Mouse (Mus musculus) forebrain, embryonic 16.5 days (tissue): ENCODE measurements around the gene Slc12a1. TPM values are rescaled to one million over a fixed set of nuclear protein-coding genes. Genes with fewer than 3 reads are reported as not detected.

ENCODE experiments used
- ATAC-seq: fragments of 200-750 bp; cut with Nextera tagmentation; 2 replicates; pipeline ENCODE4 v1.8.0; 2017; ENCODE audit warnings: mild to moderate bottlenecking, moderate library complexity
- H3K27ac ChIP-seq: fragments of 300-500 bp; sonication (generic); 2 replicates; pipeline ENCODE4 v1.5.1; 2014; ENCODE audit warnings: low read length, control low read depth
- H3K27me3 ChIP-seq: fragments of 300-500 bp; sonication (generic); replicated peaks from 2 replicates; pipeline ENCODE4 v1.6.1; 2014; ENCODE audit warnings: low read length; ENCODE audit not compliant: control insufficient read depth, insufficient read depth
- H3K36me3 ChIP-seq: fragments of 300-500 bp; sonication (generic); 2 replicates; pipeline ENCODE4 v1.6.1; 2014; ENCODE audit not compliant: control insufficient read depth, insufficient read depth
- H3K4me1 ChIP-seq: fragments of 300-500 bp; sonication (generic); replicated peaks from 2 replicates; pipeline ENCODE4 v1.6.1; 2014; ENCODE audit warnings: low read length; ENCODE audit not compliant: control insufficient read depth, insufficient read depth
- H3K4me2 ChIP-seq: fragments of 300-500 bp; sonication (generic); 2 replicates; pipeline ENCODE4 v1.6.1; 2014; ENCODE audit warnings: mild to moderate bottlenecking, low read length, control low read depth
- H3K4me3 ChIP-seq: fragments of 300-500 bp; sonication (generic); replicated peaks from 2 replicates; pipeline ENCODE4 v1.5.1; 2014; ENCODE audit warnings: mild to moderate bottlenecking, low read length, control low read depth
- H3K9ac ChIP-seq: fragments of 300-500 bp; sonication (generic); replicated peaks from 2 replicates; pipeline ENCODE4 v1.6.1; 2014; ENCODE audit warnings: low read depth, low read length, control low read depth
- H3K9me3 ChIP-seq: fragments of 300-500 bp; sonication (generic); 2 replicates; pipeline ENCODE4 v1.6.1; 2016; ENCODE audit warnings: low read length; ENCODE audit not compliant: control insufficient read depth
- WGBS: fragments of 180-500 bp; shearing (Covaris S2); extraction: QIAGEN DNeasy Blood & Tissue Kit; methylation state at CpG from one replicate; pipeline ENCODE4 v1.1.7; 2014; 5-methylcytosine and 5-hydroxymethylcytosine counted together
- polyA plus RNA-seq: library from polyadenylated mRNA; unstranded; fragments of >200 nt; fragmentation: Nextera tagmentation; extraction: Ambion mirVana; gene quantifications from 2 replicates; pipeline ENCODE4 v1.2.1, GENCODE M21; 2015

Gene Slc12a1
- polyA plus RNA-seq, 1 experiment from 2014 or later, result 0.04 TPM

GRCm38 (mm10) chr2:125221673-125222072, 69.4 kb downstream of the Slc12a1 start:
- H3K4me3 ChIP-seq, result no peak overlapping the region
- no peaks in the 10 kb centered on the region for H3K9me3 ChIP-seq
- no peak for ATAC-seq
- no peak overlapping the region for H3K27ac ChIP-seq
- no peak overlapping the region for H3K9ac ChIP-seq
- H3K36me3 ChIP-seq, result no peaks in the 10 kb centered on the region
- 90% methylated on average over 1 of the region's 1 CpGs for WGBS
- H3K4me1 ChIP-seq, result no peaks in the 10 kb centered on the region
- no peaks in the 10 kb centered on the region for H3K27me3 ChIP-seq
- H3K4me2 ChIP-seq, result no peak overlapping the region

GRCm38 (mm10) chr2:125228472-125229409, 76.4 kb downstream of the Slc12a1 start:
- no peaks in the 10 kb centered on the region for H3K9me3 ChIP-seq
- no peaks in the 10 kb centered on the region for H3K4me1 ChIP-seq
- no peak overlapping the region for H3K9ac ChIP-seq
- ATAC-seq, result no peak
- no peak overlapping the region for H3K4me3 ChIP-seq
- no peaks in the 10 kb centered on the region for H3K36me3 ChIP-seq
- H3K4me2 ChIP-seq, result no peak overlapping the region
- H3K27me3 ChIP-seq, result no peaks in the 10 kb centered on the region
- no peak overlapping the region for H3K27ac ChIP-seq
- WGBS, result 87% methylated on average over 11 of the region's 11 CpGs

GRCm38 (mm10) chr2:125232183-125232582, 79.9 kb downstream of the Slc12a1 start:
- 91% methylated on average over 4 of the region's 4 CpGs for WGBS
- H3K27me3 ChIP-seq, result no peaks in the 10 kb centered on the region
- no peaks in the 10 kb centered on the region for H3K4me1 ChIP-seq
- no peak overlapping the region for H3K9ac ChIP-seq
- no peak overlapping the region for H3K4me3 ChIP-seq
- ATAC-seq, result no peak
- H3K4me2 ChIP-seq, result no peak overlapping the region
- no peak overlapping the region for H3K27ac ChIP-seq
- H3K9me3 ChIP-seq, result no peaks in the 10 kb centered on the region
- no peaks in the 10 kb centered on the region for H3K36me3 ChIP-seq

GRCm38 (mm10) chr2:125233537-125233936, 81.2 kb downstream of the Slc12a1 start:
- no peaks in the 10 kb centered on the region for H3K36me3 ChIP-seq
- no peaks in the 10 kb centered on the region for H3K27me3 ChIP-seq
- H3K4me1 ChIP-seq, result no peaks in the 10 kb centered on the region
- H3K4me2 ChIP-seq, result no peak overlapping the region
- no peak overlapping the region for H3K4me3 ChIP-seq
- WGBS, result 87% methylated on average over 2 of the region's 2 CpGs
- H3K9ac ChIP-seq, result no peak overlapping the region
- no peaks in the 10 kb centered on the region for H3K9me3 ChIP-seq
- ATAC-seq, result no peak
- H3K27ac ChIP-seq, result no peak overlapping the region

- no peaks in the 10 kb centered on the region for H3K4me1 ChIP-seq
- no peaks in the 10 kb centered on the region for H3K36me3 ChIP-seq
- H3K27me3 ChIP-seq, result no peaks in the 10 kb centered on the region
- WGBS, result 97% methylated on average over 2 of the region's 2 CpGs
- H3K4me3 ChIP-seq, result no peak overlapping the region
- no peak overlapping the region for H3K9ac ChIP-seq
- H3K9me3 ChIP-seq, result no peaks in the 10 kb centered on the region
- H3K27ac ChIP-seq, result no peak overlapping the region
- ATAC-seq, result no peak
- H3K4me2 ChIP-seq, result no peak overlapping the region
Observed at GRCm38 (mm10) chr2:125234049-125234448, 81.7 kb downstream of the Slc12a1 start.

- Histone ChIP-seq H3K4me2 (no peak overlapping the region), H3K4me1 (peaks cover 13% of the 10 kb centered on the region), H3K27me3 (no peaks in the 10 kb centered on the region), H3K9me3 (no peaks in the 10 kb centered on the region), H3K4me3 (no peak overlapping the region), H3K27ac (no peak overlapping the region), H3K36me3 (0 out of 2 replicates have a peak, but pooled peaks cover 3% of the 10 kb centered on the region), H3K9ac (no peak overlapping the region)
- no peak for ATAC-seq
- WGBS, result 93% methylated on average over 3 of the region's 3 CpGs
Observed at GRCm38 (mm10) chr2:125245545-125246285, 93.4 kb downstream of the Slc12a1 start.

GRCm38 (mm10) chr2:125246669-125247068, 94.4 kb downstream of the Slc12a1 start:
- H3K36me3 ChIP-seq, result 0 out of 2 replicates have a peak, but pooled peaks cover 3% of the 10 kb centered on the region
- peaks cover 13% of the 10 kb centered on the region for H3K4me1 ChIP-seq
- no peak overlapping the region; the same call in 1 of the 2 replicates for H3K27ac ChIP-seq
- no peak for ATAC-seq
- no peaks in the 10 kb centered on the region for H3K9me3 ChIP-seq
- peak overlapping the region; percentile 88 for H3K4me3 ChIP-seq
- H3K9ac ChIP-seq, result peak overlapping the region; percentile 72
- 21% methylated on average over 9 of the region's 9 CpGs for WGBS
- H3K4me2 ChIP-seq, result peak overlapping the region; percentile 73
- no peaks in the 10 kb centered on the region for H3K27me3 ChIP-seq

- H3K27me3 ChIP-seq, result no peaks in the 10 kb centered on the region
- H3K4me3 ChIP-seq, result peak within 1 kb of the TSS; percentile 88
- H3K27ac ChIP-seq, result peak within 1 kb of the TSS; percentile 87
- peak within 1 kb of the TSS; percentile 72 for H3K9ac ChIP-seq
- H3K4me2 ChIP-seq, result peak within 1 kb of the TSS; percentile 73
- under 1% methylated on average over 89 of the region's 96 CpGs for WGBS
- H3K36me3 ChIP-seq, result 0 out of 2 replicates have a peak, but pooled peaks cover 3% of the 10 kb centered on the region
- H3K4me1 ChIP-seq, result peaks cover 13% of the 10 kb centered on the region
- no peaks in the 10 kb centered on the region for H3K9me3 ChIP-seq
- ATAC-seq, result peak; percentile 99
Observed at GRCm38 (mm10) chr2:125247108-125247961, 95.0 kb downstream of the Slc12a1 start, which contains the start of gene Dut. TSS of gene Dut (plus strand) at chr2:125247190.
